Mouse (Mus musculus) heart, embryonic 14.5 days (tissue): ENCODE measurements around the gene P4hb. TPM values are rescaled to one million over a fixed set of nuclear protein-coding genes. Genes with fewer than 3 reads are reported as not detected.
"Not testable (repeated sequence)": the region's sequence is repeated elsewhere in the genome, so short reads cannot be mapped to it uniquely, and the experiment has no call there.

Experiments
- ATAC-seq: fragments of 200-750 bp; cut with Nextera tagmentation; 2 replicates; pipeline ENCODE4 v1.8.0; 2017; ENCODE audit warnings: low read depth, moderate TSS enrichment; ENCODE audit not compliant: insufficient number of reproducible peaks, insufficient read depth, low FRiP score
- H3K27ac ChIP-seq, 2 experiments: fragments of 200-500 bp in 1 of 2; fragments of 300-500 bp in 1 of 2; sonication (generic) in 1 of 2; replicated peaks in 1 of 2; 2 replicates each; pipeline ENCODE4 v1.5.1; 2012 to 2014; ENCODE audit warnings: low read depth in 2 of 2, low read length in 2 of 2, control low read depth in 1 of 2, mild to moderate bottlenecking in 1 of 2, mixed read lengths in 1 of 2; ENCODE audit not compliant: control insufficient read depth in 1 of 2, insufficient read depth in 1 of 2
- H3K27me3 ChIP-seq: fragments of 300-500 bp; sonication (generic); 2 replicates; pipeline ENCODE4 v1.6.1; 2014; ENCODE audit warnings: mild to moderate bottlenecking, low read length, control low read depth; ENCODE audit not compliant: control insufficient read depth, insufficient read depth
- H3K36me3 ChIP-seq: fragments of 300-500 bp; sonication (generic); 2 replicates; pipeline ENCODE4 v1.6.1; 2014; ENCODE audit warnings: mild to moderate bottlenecking, control low read depth, low read length, mixed read lengths; ENCODE audit not compliant: control insufficient read depth, insufficient read depth
- H3K4me1 ChIP-seq, 2 experiments: fragments of 200-500 bp in 1 of 2; fragments of 300-500 bp in 1 of 2; sonication (generic) in 1 of 2; 2 replicates each; pipeline ENCODE4 v1.6.1; 2012 to 2014; ENCODE audit warnings: low read length in 2 of 2, control low read depth in 1 of 2, mixed read lengths in 1 of 2; ENCODE audit not compliant: control insufficient read depth in 2 of 2, insufficient read depth in 2 of 2
- H3K4me2 ChIP-seq: fragments of 300-500 bp; sonication (generic); 2 replicates; pipeline ENCODE4 v1.6.1; 2014; ENCODE audit warnings: mild to moderate bottlenecking, low read length
- H3K4me3 ChIP-seq, 2 experiments: fragments of 200-500 bp in 1 of 2; fragments of 300-500 bp in 1 of 2; sonication (generic) in 1 of 2; 2 replicates each; pipeline ENCODE4 v1.5.1; 2012 to 2014; ENCODE audit warnings: low read length in 2 of 2, mild to moderate bottlenecking in 2 of 2, control low read depth in 1 of 2, low read depth in 1 of 2, moderate library complexity in 1 of 2; ENCODE audit not compliant: control insufficient read depth in 1 of 2, insufficient read depth in 1 of 2
- H3K9ac ChIP-seq: fragments of 300-500 bp; sonication (generic); 2 replicates; pipeline ENCODE4 v1.6.1; 2014; ENCODE audit warnings: mild to moderate bottlenecking, low read length
- H3K9me3 ChIP-seq: fragments of 300-500 bp; sonication (generic); 2 replicates; pipeline ENCODE4 v1.6.1; 2016; ENCODE audit warnings: low read length, control low read depth; ENCODE audit not compliant: control insufficient read depth
- WGBS: fragments of 180-500 bp; shearing (Covaris S2); extraction: QIAGEN DNeasy Blood & Tissue Kit; methylation state at CpG from one replicate; pipeline ENCODE4 v1.1.7; 2014; 5-methylcytosine and 5-hydroxymethylcytosine counted together
- polyA plus RNA-seq: library from polyadenylated mRNA; unstranded; fragments of >200 nt; fragmentation: Nextera tagmentation; extraction: Ambion mirVana; gene quantifications from 2 replicates; pipeline ENCODE4 v1.2.1, GENCODE M21; 2014

Gene P4hb
- polyA plus RNA-seq, 1 experiment from 2014 or later = 451 TPM

- no peak for ATAC-seq
- 41% methylated on average over 3 of the region's 3 CpGs for WGBS
Observed at GRCm38 (mm10) chr11:120571122-120571521, 1.9 kb downstream of the P4hb start.

GRCm38 (mm10) chr11:120568324-120568723, 4.7 kb downstream of the P4hb start:
- ATAC-seq = no peak
- H3K27ac ChIP-seq = no peak overlapping the region
- H3K4me2 ChIP-seq = no peak overlapping the region
- 89% methylated on average over 6 of the region's 6 CpGs for WGBS
- H3K4me3 ChIP-seq = no peak overlapping the region
- peaks cover 6 to 12% of the 10 kb centered on the region in 2 experiments for H3K4me1 ChIP-seq
- peaks cover 84% of the 10 kb centered on the region for H3K36me3 ChIP-seq
- no peak overlapping the region for H3K9ac ChIP-seq
- H3K27me3 ChIP-seq = no peaks in the 10 kb centered on the region
- H3K9me3 ChIP-seq = no peaks in the 10 kb centered on the region

More at GRCm38 (mm10) chr11:120571122-120571521, 1.9 kb downstream of the P4hb start:
- no peaks in the 10 kb centered on the region for H3K9me3 ChIP-seq
- H3K27ac ChIP-seq = no peak overlapping the region
- peak overlapping the region; percentile 87; a peak in 2 of 4 replicates for H3K4me3 ChIP-seq
- H3K27me3 ChIP-seq = no peaks in the 10 kb centered on the region
- peak overlapping the region; percentile 91 for H3K4me2 ChIP-seq
- peaks cover 9 to 24% of the 10 kb centered on the region in 2 experiments for H3K4me1 ChIP-seq
- peaks cover 56% of the 10 kb centered on the region for H3K36me3 ChIP-seq
- peak overlapping the region; percentile 94 for H3K9ac ChIP-seq

DNA sequence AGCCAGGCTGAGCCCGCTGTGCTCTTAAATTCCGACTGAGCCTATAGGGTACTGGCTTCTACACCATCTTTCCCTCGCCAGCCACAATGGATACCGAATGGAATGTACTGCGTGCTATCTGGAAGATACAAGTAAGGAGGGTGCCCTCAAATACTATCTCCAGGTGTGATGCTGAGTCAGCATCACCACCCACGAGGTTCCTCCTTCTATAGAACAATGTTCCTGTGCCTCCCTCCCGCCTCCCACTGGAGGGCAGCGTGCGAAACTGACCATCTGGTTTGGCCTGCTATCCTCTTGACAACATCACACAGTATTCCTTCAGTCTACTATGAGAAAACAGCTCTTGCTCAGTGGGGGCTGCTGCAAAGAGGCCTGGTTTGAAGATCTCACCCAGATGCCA, 7.9 kb downstream of the P4hb start:
- no peaks in the 10 kb centered on the region for H3K27me3 ChIP-seq
- H3K4me3 ChIP-seq = no peak overlapping the region
- no peak overlapping the region for H3K27ac ChIP-seq
- no peak overlapping the region for H3K9ac ChIP-seq
- H3K4me1 ChIP-seq = no peaks in the 10 kb centered on the region
- H3K4me2 ChIP-seq = no peak overlapping the region
- peaks cover 99% of the 10 kb centered on the region for H3K36me3 ChIP-seq
- no peak for ATAC-seq
- WGBS = 84% methylated on average over 9 of the region's 9 CpGs
- H3K9me3 ChIP-seq = no peaks in the 10 kb centered on the region

GRCm38 (mm10) chr11:120562949-120563348, 10.1 kb downstream of the P4hb start:
- H3K9ac ChIP-seq = no peak overlapping the region
- no peak overlapping the region for H3K4me3 ChIP-seq
- no peak for ATAC-seq
- no peak overlapping the region for H3K27ac ChIP-seq
- 95% methylated on average over 13 of the region's 13 CpGs for WGBS
- H3K27me3 ChIP-seq = no peaks in the 10 kb centered on the region
- no peak overlapping the region for H3K4me2 ChIP-seq
- no peaks in the 10 kb centered on the region for H3K4me1 ChIP-seq
- peaks cover 92% of the 10 kb centered on the region for H3K36me3 ChIP-seq
- H3K9me3 ChIP-seq = no peaks in the 10 kb centered on the region

- 91% methylated on average over 13 of the region's 13 CpGs for WGBS
- no peak overlapping the region for H3K9ac ChIP-seq
- no peaks in the 10 kb centered on the region for H3K4me1 ChIP-seq
- H3K9me3 ChIP-seq = 0 out of 2 replicates have a peak, but pooled peaks cover 5% of the 10 kb centered on the region
- no peak overlapping the region for H3K4me2 ChIP-seq
- H3K4me3 ChIP-seq = no peak overlapping the region
- ATAC-seq = no peak
- no peak overlapping the region for H3K27ac ChIP-seq
- H3K36me3 ChIP-seq = peaks cover 74% of the 10 kb centered on the region
- no peaks in the 10 kb centered on the region for H3K27me3 ChIP-seq
Observed at GRCm38 (mm10) chr11:120560952-120561728, 11.9 kb downstream of the P4hb start.

DNA sequence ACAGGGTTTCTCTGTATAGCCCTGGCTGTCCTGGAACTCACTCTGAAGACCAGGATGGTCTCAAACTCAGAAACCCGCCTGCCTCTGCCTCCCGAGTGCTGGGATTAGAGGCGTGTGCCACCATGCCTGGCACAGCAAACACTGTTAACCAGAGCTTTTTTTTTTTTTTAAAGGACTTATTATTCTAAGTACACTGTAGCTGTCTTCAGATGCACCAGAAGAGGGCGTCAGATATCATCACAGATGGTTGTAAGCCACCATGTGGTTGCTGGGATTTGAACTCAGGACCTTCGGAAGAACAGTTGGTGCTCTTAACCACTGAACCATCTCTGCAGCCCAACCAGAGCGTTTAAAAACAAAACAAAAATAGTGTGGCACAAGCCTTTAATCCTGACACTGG, 14.2 kb downstream of the P4hb start:
- peaks cover 51% of the 10 kb centered on the region for H3K36me3 ChIP-seq
- WGBS = 84% methylated on average over 6 of the region's 6 CpGs

DNA sequence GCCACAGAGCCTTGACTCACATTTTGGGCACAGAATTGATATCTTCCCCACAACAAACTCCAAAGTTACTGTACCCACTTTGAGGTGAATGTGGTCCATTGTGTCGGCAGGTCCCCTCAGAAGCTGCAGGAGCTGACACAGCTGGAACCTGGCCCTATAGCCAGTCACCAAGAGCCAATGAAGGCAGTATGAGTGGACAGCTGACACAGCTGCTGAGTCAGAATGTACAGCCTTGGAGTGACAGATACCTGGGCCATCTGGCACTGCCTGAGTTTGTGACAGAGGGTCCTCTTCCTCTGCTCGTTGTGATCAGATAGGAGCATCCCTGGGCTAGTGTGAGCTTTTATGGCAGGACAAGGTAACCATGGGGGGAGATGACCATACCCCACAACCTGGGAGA, 17.8 kb downstream of the P4hb start:
- H3K36me3 ChIP-seq = peaks cover 15% of the 10 kb centered on the region
- peak overlapping the region; percentile 46 for H3K9ac ChIP-seq
- peak overlapping the region; percentile 21; the same call in 1 of the 2 replicates for H3K4me2 ChIP-seq
- WGBS = 45% methylated on average over 2 of the region's 2 CpGs
- no peak for ATAC-seq
- 0 out of 2 replicates have a peak, but pooled peaks cover 5% of the 10 kb centered on the region for H3K9me3 ChIP-seq
- H3K27me3 ChIP-seq = no peaks in the 10 kb centered on the region
- no peak overlapping the region for H3K4me3 ChIP-seq
- peak overlapping the region; percentile 17 to 67; a peak in 2 of 4 replicates for H3K27ac ChIP-seq
- peaks cover 7 to 12% of the 10 kb centered on the region in 2 experiments; a peak in 3 of 4 replicates for H3K4me1 ChIP-seq

More for the DNA sequence above, 14.2 kb downstream of the P4hb start:
- not testable (repeated sequence) for H3K27ac ChIP-seq, H3K9me3 ChIP-seq, H3K27me3 ChIP-seq, H3K9ac ChIP-seq, H3K4me2 ChIP-seq, ATAC-seq, H3K4me3 ChIP-seq
- H3K4me1 ChIP-seq = peaks cover 7 to 11% of the 10 kb centered on the region in 2 experiments; a peak in 3 of 4 replicates
